Mouse (Mus musculus) brain, embryonic 14.5 days (tissue): ENCODE results near the gene Rnf126.

ENCODE experiments used
- CTCF ChIP-seq: fragments of 200-500 bp; IDR thresholded peaks from 2 replicates; pipeline ENCODE4 v1.5.1; 2012; ENCODE audit warnings: inconsistent platforms, mild to moderate bottlenecking, moderate library complexity, borderline replicate concordance; ENCODE audit not compliant: insufficient read depth, insufficient read length; ENCODE audit errors: extremely low read depth
- POLR2A ChIP-seq: fragments of 200-500 bp; IDR thresholded peaks from 2 replicates; pipeline ENCODE4 v1.6.1; 2012; ENCODE audit warnings: mild to moderate bottlenecking, inconsistent platforms, borderline replicate concordance; ENCODE audit not compliant: poor library complexity, insufficient read depth, insufficient read length, severe bottlenecking; ENCODE audit errors: extremely low read depth

GRCm38 (mm10) chr10:79794491-79794931 is 27.8 kb upstream of the Rnf126 start:
- TF ChIP-seq CTCF (no peak), POLR2A (no peak)
